Mouse (Mus musculus): Measurements from ENCODE around the gene Ppp1r32.

Ppp1r32 gene

GRCm38 (mm10) chr19:10482703-10483102 lies at the start of gene Ppp1r32:
Ppp1r32 (minus strand) TSS chr19:10482928.
- DNase-seq (ENCODE audit: low read depth, low spot score): no peak

GRCm38 (mm10) chr19:10530082-10530481 lies 47.4 kb upstream of the Ppp1r32 start:
- DNase-seq (ENCODE audit: low read depth, low spot score): peak; percentile 37

GRCm38 (mm10) chr19:10525910-10526309 lies 43.2 kb upstream of the Ppp1r32 start, which contains the start of gene Sdhaf2:
Sdhaf2 (minus strand) TSS chr19:10526142.
- DNase-seq (ENCODE audit: low read depth, low spot score): peak; percentile 66

GRCm38 (mm10) chr19:10525106-10525901 lies 42.6 kb upstream of the Ppp1r32 start, which contains the start of gene Cpsf7:
Cpsf7 (plus strand) TSS chr19:10525266.
- DNase-seq (ENCODE audit: low read depth, low spot score): peak; percentile 97

GRCm38 (mm10) chr19:10524784-10525105 lies 42.0 kb upstream of the Ppp1r32 start:
- DNase-seq (ENCODE audit: low read depth, low spot score): no peak

GRCm38 (mm10) chr19:10523483-10524080 lies 40.9 kb upstream of the Ppp1r32 start:
- DNase-seq (ENCODE audit: low read depth, low spot score): peak; percentile 57

- DNase-seq (ENCODE audit: low read depth, low spot score): peak; percentile 80
Observed at GRCm38 (mm10) chr19:10521926-10522325, 39.2 kb upstream of the Ppp1r32 start.

- DNase-seq (ENCODE audit: low read depth, low spot score): peak; percentile 66
Observed at GRCm38 (mm10) chr19:10520355-10520754, 37.6 kb upstream of the Ppp1r32 start.

- no peak for DNase-seq (ENCODE audit: low read depth, low spot score)
Observed at GRCm38 (mm10) chr19:10510759-10511330, 28.1 kb upstream of the Ppp1r32 start.

GRCm38 (mm10) chr19:10502571-10502970 lies 19.8 kb upstream of the Ppp1r32 start:
- peak; percentile 69 for DNase-seq (ENCODE audit: low read depth, low spot score)

GRCm38 (mm10) chr19:10500581-10500980 lies 17.9 kb upstream of the Ppp1r32 start:
- DNase-seq (ENCODE audit: low read depth, low spot score): no peak

- DNase-seq (ENCODE audit: low read depth, low spot score): no peak
Observed at GRCm38 (mm10) chr19:10497512-10498160, 14.9 kb upstream of the Ppp1r32 start.

GRCm38 (mm10) chr19:10496976-10497375 lies 14.2 kb upstream of the Ppp1r32 start:
- DNase-seq (ENCODE audit: low read depth, low spot score): no peak

- DNase-seq (ENCODE audit: low read depth, low spot score): no peak
Observed at GRCm38 (mm10) chr19:10495670-10496069, 12.9 kb upstream of the Ppp1r32 start.

- peak; percentile 64 for DNase-seq (ENCODE audit: low read depth, low spot score)
Observed at GRCm38 (mm10) chr19:10486264-10486738, 3.6 kb upstream of the Ppp1r32 start.

- no peak for DNase-seq (ENCODE audit: low read depth, low spot score)
Observed at GRCm38 (mm10) chr19:10479541-10479940, 3.2 kb downstream of the Ppp1r32 start.

GRCm38 (mm10) chr19:10473779-10474178 lies 8.9 kb downstream of the Ppp1r32 start:
- DNase-seq (ENCODE audit: low read depth, low spot score): no peak

- DNase-seq (ENCODE audit: low read depth, low spot score): no peak
Observed at GRCm38 (mm10) chr19:10472958-10473357, 9.8 kb downstream of the Ppp1r32 start.

- DNase-seq (ENCODE audit: low read depth, low spot score): peak; percentile 6
Observed at GRCm38 (mm10) chr19:10469171-10469658, 13.5 kb downstream of the Ppp1r32 start.

GRCm38 (mm10) chr19:10464427-10464826 lies 18.3 kb downstream of the Ppp1r32 start:
- no peak for DNase-seq (ENCODE audit: low read depth, low spot score)

GRCm38 (mm10) chr19:10461584-10461983 lies 21.1 kb downstream of the Ppp1r32 start:
- DNase-seq (ENCODE audit: low read depth, low spot score): no peak

- DNase-seq (ENCODE audit: low read depth, low spot score): no peak
Observed at GRCm38 (mm10) chr19:10459907-10460306, 22.8 kb downstream of the Ppp1r32 start.

Data from A20 (cell line).